Mouse (Mus musculus) ES-E14 (cell line): ENCODE results near the gene Atf3. TPM values are rescaled to one million over a fixed set of nuclear protein-coding genes. Genes with fewer than 3 reads are reported as not detected.

Experiments
- DNase-seq: peaks from one replicate; pipeline ENCODE4 v3.0.0-alpha.2; 2013; ENCODE audit warnings: low read depth, low spot score
- H3K27ac ChIP-seq: 2 replicates; pipeline ENCODE4 v1.5.1; 2012; ENCODE audit warnings: low read depth, mild to moderate bottlenecking, low read length, moderate library complexity, mixed read lengths; ENCODE audit not compliant: poor library complexity, insufficient read depth, severe bottlenecking
- H3K36me3 ChIP-seq: 2 replicates; pipeline ENCODE4 v1.6.1; 2012; ENCODE audit warnings: mild to moderate bottlenecking, low read length, moderate library complexity, mixed read lengths; ENCODE audit not compliant: control insufficient read depth, poor library complexity, insufficient read depth, severe bottlenecking
- H3K4me1 ChIP-seq, 2 experiments: fragments of 150-350 bp in 1 of 2; sonication (generic) in 1 of 2; 2 replicates each; pipeline ENCODE4 v1.6.1; 2012; ENCODE audit warnings: low read length in 2 of 2, mild to moderate bottlenecking in 1 of 2, mixed read lengths in 1 of 2; ENCODE audit not compliant: control insufficient read depth in 2 of 2, insufficient read depth in 2 of 2, poor library complexity in 1 of 2
- H3K4me3 ChIP-seq, 2 experiments: fragments of 150-350 bp in 1 of 2; sonication (generic) in 1 of 2; 2 replicates each; pipeline ENCODE4 v1.5.1; 2012; ENCODE audit warnings: low read length in 2 of 2, low read depth in 1 of 2, mild to moderate bottlenecking in 1 of 2, mixed read lengths in 1 of 2; ENCODE audit not compliant: insufficient read depth in 1 of 2, poor library complexity in 1 of 2, severe bottlenecking in 1 of 2
- H3K9ac ChIP-seq: 2 replicates; pipeline ENCODE4 v1.6.1; 2012; ENCODE audit warnings: low read depth, mild to moderate bottlenecking, low read length, mixed read lengths; ENCODE audit not compliant: poor library complexity, insufficient read depth, severe bottlenecking
- H3K9me3 ChIP-seq: fragments of 150-350 bp; sonication (generic); 2 replicates; pipeline ENCODE4 v1.6.1; 2012; ENCODE audit warnings: low read depth, mild to moderate bottlenecking, low read length; ENCODE audit not compliant: control insufficient read depth, insufficient read depth
- CHD2 ChIP-seq: IDR thresholded peaks from 2 replicates; pipeline ENCODE4 v1.6.1; 2014; ENCODE audit warnings: mild to moderate bottlenecking, low read depth, low read length, inconsistent platforms
- HCFC1 ChIP-seq: IDR thresholded peaks from 2 replicates; pipeline ENCODE4 v1.6.1; 2012; ENCODE audit warnings: low read length, inconsistent platforms, borderline replicate concordance; ENCODE audit not compliant: insufficient read depth
- MAFK ChIP-seq: IDR thresholded peaks from 2 replicates; pipeline ENCODE4 v1.6.1; 2014; ENCODE audit warnings: mild to moderate bottlenecking, low read depth, low read length, inconsistent platforms; ENCODE audit not compliant: insufficient read depth
- ZC3H11A ChIP-seq: IDR thresholded peaks from 2 replicates; pipeline ENCODE4 v1.6.1; 2012; ENCODE audit warnings: low read depth, mild to moderate bottlenecking, inconsistent platforms, low read length, borderline replicate concordance
- ZNF384 ChIP-seq: IDR thresholded peaks from 2 replicates; pipeline ENCODE4 v1.6.1; 2012; ENCODE audit warnings: low read depth, low read length, inconsistent platforms
- in situ Hi-C, 2 experiments: fragments of 600-800 bp; cut with MboI; formaldehyde crosslinking; loops; one replicate each; pipeline ENCODE4 v1.15.1; 2025; ENCODE audit warnings: low sequenced_read_pairs in 2 of 2, inconsistent platforms in 1 of 2; ENCODE audit not compliant: unreplicated experiment in 2 of 2
- total RNA-seq: library from RNA; depleted of rRNA; stranded (reverse); fragments of 300-350 nt; gene quantifications from 2 replicates; pipeline ENCODE4 v1.2.3, GENCODE M21; 2012

Gene Atf3
- total RNA-seq, 1 experiment: 8.0 TPM

DNA sequence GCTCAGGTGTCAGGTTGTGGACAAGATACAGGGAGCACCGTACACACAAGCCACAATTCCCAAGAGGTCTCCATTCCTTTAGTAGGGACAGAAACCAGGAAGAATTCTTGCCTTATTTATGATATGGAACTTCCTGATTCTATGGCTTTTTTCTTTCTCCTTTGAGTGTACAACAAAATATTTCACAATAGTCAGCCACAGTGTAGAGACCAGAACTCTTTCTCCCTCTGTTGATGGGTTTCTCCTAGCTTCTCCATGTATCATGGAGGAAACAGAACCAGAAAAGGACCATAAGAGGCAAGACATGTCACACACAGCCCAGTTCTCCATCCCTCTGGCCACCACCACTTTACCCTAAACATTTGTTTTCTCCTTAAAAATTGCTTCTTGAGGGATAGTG, 23.7 kb upstream of the Atf3 start:
- H3K4me3 ChIP-seq: no peak overlapping the region
- no peak overlapping the region for H3K9ac ChIP-seq
- in situ Hi-C loops: no loop called here
- TF ChIP-seq MAFK (no peak), ZNF384 (no peak), CHD2 (no peak), HCFC1 (no peak), ZC3H11A (no peak)
- no peaks in the 10 kb centered on the region for H3K36me3 ChIP-seq
- no peak for DNase-seq
- H3K4me1 ChIP-seq: no peaks in the 10 kb centered on the region
- no peak overlapping the region for H3K27ac ChIP-seq
- no peaks in the 10 kb centered on the region for H3K9me3 ChIP-seq

- Histone ChIP-seq H3K4me1 (no peaks in the 10 kb centered on the region), H3K27ac (no peak overlapping the region), H3K36me3 (no peaks in the 10 kb centered on the region), H3K9ac (no peak overlapping the region), H3K4me3 (no peak overlapping the region), H3K9me3 (no peaks in the 10 kb centered on the region)
- TF ChIP-seq HCFC1: no peak
- TF ChIP-seq ZNF384: no peak
- in situ Hi-C loops: no loop called here
- DNase-seq: no peak
These were observed 21.8 kb upstream of the Atf3 start for GRCm38 (mm10) chr1:191239602-191240001.

DNA sequence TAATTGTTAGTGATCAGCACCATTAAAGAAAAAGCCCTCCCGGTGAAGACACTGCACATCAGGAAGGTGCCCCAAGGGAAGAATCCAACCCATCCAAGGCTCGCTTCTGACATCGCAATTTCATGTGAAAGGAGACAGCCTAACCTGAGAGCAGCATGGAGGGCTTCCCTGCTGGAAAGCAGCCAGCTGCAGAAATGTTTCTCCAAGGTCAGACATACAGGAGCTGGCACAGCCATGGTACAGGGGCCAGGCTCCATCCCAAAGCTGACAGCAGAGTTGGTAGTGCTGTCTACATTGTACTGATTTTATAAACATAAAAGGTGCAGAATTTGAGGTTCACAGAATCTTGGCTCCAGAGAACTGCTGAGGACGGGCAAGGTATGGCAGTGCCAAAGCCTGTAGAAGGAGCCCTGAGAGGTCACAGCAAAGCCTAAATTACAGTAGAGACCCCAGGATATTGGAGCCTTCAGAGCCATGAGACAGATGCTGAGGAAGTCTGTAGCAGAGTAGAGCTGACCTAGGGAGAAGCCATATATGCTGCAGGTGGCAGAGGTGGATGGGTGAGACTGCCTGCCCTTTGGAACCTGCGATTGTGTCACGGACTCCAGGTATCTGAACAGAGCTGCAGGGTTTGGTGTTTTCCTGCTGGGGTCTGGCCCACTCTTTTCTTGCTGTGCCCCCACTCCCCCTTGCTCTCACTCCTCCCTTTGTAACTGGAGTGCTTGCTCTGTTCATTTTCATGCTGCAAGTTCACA, 18.1 kb upstream of the Atf3 start:
- Histone ChIP-seq H3K4me1 (no peaks in the 10 kb centered on the region), H3K9ac (no peak overlapping the region), H3K27ac (no peak overlapping the region), H3K9me3 (no peaks in the 10 kb centered on the region), H3K36me3 (no peaks in the 10 kb centered on the region), H3K4me3 (no peak overlapping the region)
- no peak for DNase-seq
- in situ Hi-C loops: no loop called here
- no peak for TF ChIP-seq CHD2
- TF ChIP-seq ZC3H11A: no peak
- TF ChIP-seq HCFC1: no peak
- no peak for TF ChIP-seq ZNF384
- TF ChIP-seq MAFK: no peak

GRCm38 (mm10) chr1:191234837-191235236, 17.0 kb upstream of the Atf3 start:
- no peak overlapping the region for H3K27ac ChIP-seq
- DNase-seq: no peak
- no peaks in the 10 kb centered on the region for H3K9me3 ChIP-seq
- no peaks in the 10 kb centered on the region for H3K4me1 ChIP-seq
- TF ChIP-seq ZNF384: no peak
- no peak for TF ChIP-seq ZC3H11A
- TF ChIP-seq MAFK: no peak
- TF ChIP-seq HCFC1: no peak
- no peak for TF ChIP-seq CHD2
- no peak overlapping the region for H3K4me3 ChIP-seq
- H3K36me3 ChIP-seq: no peaks in the 10 kb centered on the region
- in situ Hi-C loops: no loop called here
- H3K9ac ChIP-seq: no peak overlapping the region

DNA sequence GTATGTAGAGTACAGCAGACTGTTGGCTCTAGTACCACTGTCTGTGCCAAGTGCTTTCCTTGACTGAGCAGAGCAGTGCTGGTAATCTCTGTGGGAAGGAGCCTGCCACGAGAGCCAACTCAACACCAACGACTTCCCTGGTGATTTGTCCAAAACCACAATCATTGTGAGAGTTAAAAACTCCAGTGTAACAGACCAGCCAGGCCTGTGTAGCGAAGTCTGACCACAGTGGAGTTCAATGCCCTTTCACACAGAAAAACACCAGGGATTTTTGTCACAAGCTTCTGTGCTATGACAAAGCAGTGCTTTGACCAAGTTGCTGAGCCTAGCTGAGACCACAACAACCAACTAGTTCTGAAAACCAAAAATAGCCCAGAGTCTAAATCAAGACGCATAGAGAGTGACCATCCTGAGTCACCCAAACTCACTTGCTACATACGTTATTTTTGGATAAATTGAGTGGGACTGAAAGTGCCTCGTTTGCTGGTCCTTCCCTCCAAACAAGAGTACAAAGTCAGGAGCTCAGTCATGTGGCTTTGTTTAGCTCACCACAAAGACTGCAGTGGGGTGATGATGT, 12.6 kb upstream of the Atf3 start:
- Histone ChIP-seq H3K9me3 (no peaks in the 10 kb centered on the region), H3K9ac (no peak overlapping the region), H3K4me1 (no peaks in the 10 kb centered on the region), H3K36me3 (no peaks in the 10 kb centered on the region), H3K27ac (no peak overlapping the region), H3K4me3 (no peak overlapping the region)
- in situ Hi-C loops: no loop called here
- DNase-seq: no peak
- TF ChIP-seq HCFC1 (no peak), MAFK (no peak), ZC3H11A (no peak), ZNF384 (no peak), CHD2 (no peak)
